Mouse (Mus musculus): ENCODE data around the gene Tbc1d1.

- TF ChIP-seq CHD2 (IDR thresholded peaks at IDR 0.05; ENCODE audit: low read depth, low read length) (no peak), ZNF384 (IDR thresholded peaks at IDR 0.05; ENCODE audit: low read depth, low read length) (no peak), ZC3H11A (IDR thresholded peaks at IDR 0.05; ENCODE audit: borderline replicate concordance, low read depth, low read length) (no peak), HCFC1 (IDR thresholded peaks at IDR 0.05; ENCODE audit: borderline replicate concordance, insufficient read depth, low read length) (no peak), MAFK (IDR thresholded peaks at IDR 0.05; ENCODE audit: insufficient read depth, low read depth, low read length) (no peak)
Observed at GRCm38 (mm10) chr5:64188083-64188648, 32.1 kb downstream of the Tbc1d1 start.

All from ES-E14 (cell line).